Mouse (Mus musculus) stomach, embryonic 14.5 days (tissue): ENCODE measurements around the gene Ptgs1. TPM values are rescaled to one million over a fixed set of nuclear protein-coding genes. Genes with fewer than 3 reads are reported as not detected.

Experiments used
- ATAC-seq: fragments of 200-750 bp; cut with Nextera tagmentation; 2 replicates; pipeline ENCODE4 v1.8.0; 2017; ENCODE audit warnings: low read depth, moderate TSS enrichment; ENCODE audit not compliant: insufficient number of reproducible peaks, insufficient read depth, low FRiP score
- H3K27ac ChIP-seq: fragments of 300-500 bp; sonication (generic); 2 replicates; pipeline ENCODE4 v1.5.1; 2014; ENCODE audit warnings: mild to moderate bottlenecking, low read length, moderate library complexity, mixed read lengths
- H3K27me3 ChIP-seq: fragments of 300-500 bp; sonication (generic); 2 replicates; pipeline ENCODE4 v1.6.1; 2014; ENCODE audit warnings: low read length, control low read depth, mixed read lengths; ENCODE audit not compliant: control insufficient read depth, insufficient read depth
- H3K36me3 ChIP-seq: fragments of 300-500 bp; sonication (generic); 2 replicates; pipeline ENCODE4 v1.6.1; 2014; ENCODE audit warnings: mild to moderate bottlenecking, control low read depth, low read length, moderate library complexity, mixed read lengths; ENCODE audit not compliant: control insufficient read depth, insufficient read depth
- H3K4me1 ChIP-seq: fragments of 300-500 bp; sonication (generic); 2 replicates; pipeline ENCODE4 v1.6.1; 2014; ENCODE audit warnings: low read length, control low read depth, mixed read lengths; ENCODE audit not compliant: control insufficient read depth, insufficient read depth
- H3K4me2 ChIP-seq: fragments of 300-500 bp; sonication (generic); replicated peaks from 2 replicates; pipeline ENCODE4 v1.6.1; 2014; ENCODE audit warnings: low read depth, low read length, control low read depth
- H3K4me3 ChIP-seq: fragments of 300-500 bp; sonication (generic); 2 replicates; pipeline ENCODE4 v1.5.1; 2014; ENCODE audit warnings: low read depth, low read length, control low read depth
- H3K9ac ChIP-seq: fragments of 300-500 bp; sonication (generic); replicated peaks from 2 replicates; pipeline ENCODE4 v1.6.1; 2014; ENCODE audit warnings: low read depth, mild to moderate bottlenecking, control low read depth, low read length, moderate library complexity, mixed read lengths
- H3K9me3 ChIP-seq: fragments of 300-500 bp; sonication (generic); 2 replicates; pipeline ENCODE4 v1.6.1; 2016; ENCODE audit warnings: low read depth, low read length, control low read depth; ENCODE audit not compliant: control insufficient read depth
- WGBS: fragments of 180-500 bp; shearing (Covaris S2); extraction: QIAGEN DNeasy Blood & Tissue Kit; methylation state at CpG from one replicate; pipeline ENCODE4 v1.1.7; 2014; 5-methylcytosine and 5-hydroxymethylcytosine counted together
- polyA plus RNA-seq: library from polyadenylated mRNA; unstranded; fragments of >200 nt; fragmentation: Nextera tagmentation; extraction: Ambion mirVana; gene quantifications from 2 replicates; pipeline ENCODE4 v1.2.1, GENCODE M21; 2014

Gene Ptgs1
- polyA plus RNA-seq, 1 experiment from 2014 or later = 30.7 TPM

DNA sequence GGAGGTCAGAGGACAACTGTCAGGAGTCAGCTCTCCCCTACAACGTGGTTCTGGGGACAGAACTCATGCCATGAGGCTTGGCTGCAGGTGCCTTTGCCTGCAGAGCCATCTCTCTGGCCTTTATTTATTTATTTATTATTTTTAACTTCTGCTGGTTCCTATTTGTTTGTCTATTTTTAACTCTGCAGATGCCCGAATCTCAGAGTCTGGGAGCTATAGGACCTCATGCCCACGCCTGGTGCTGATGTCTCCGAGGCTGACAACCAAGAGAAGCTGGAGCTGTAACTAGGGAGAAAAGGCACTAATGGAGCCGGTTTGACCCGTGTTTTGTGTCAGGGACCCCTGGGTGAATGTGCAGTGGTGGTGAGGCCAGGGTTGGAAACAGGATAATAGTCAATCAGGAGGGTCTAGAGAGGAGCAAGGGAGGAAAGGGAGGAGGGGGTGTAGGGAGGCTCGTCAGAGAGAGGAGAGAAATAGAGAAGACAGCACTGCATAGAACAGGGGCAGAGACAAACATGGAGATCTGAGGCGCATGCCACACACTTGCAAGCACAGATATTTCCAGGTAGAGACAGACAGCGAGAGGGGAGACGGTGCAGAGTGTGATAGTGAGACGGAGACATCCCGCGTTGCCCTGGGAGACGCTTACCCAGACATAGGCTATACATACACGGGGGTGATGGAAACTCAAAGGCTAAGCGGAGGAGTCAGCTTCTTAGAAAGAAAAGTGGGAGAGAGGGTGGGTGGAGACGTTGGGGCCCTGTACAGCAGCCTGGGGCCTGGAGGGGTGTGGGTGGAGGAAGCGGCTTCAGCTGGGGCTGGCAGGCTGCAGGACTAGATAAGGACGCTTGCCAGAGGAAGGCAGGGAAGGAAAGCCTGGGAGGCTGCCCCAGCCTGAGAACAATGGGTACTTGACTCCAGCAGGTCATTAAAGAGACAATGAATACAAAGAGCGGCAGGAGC is 32.0 kb upstream of the Ptgs1 start:
- Histone ChIP-seq H3K36me3 (no peaks in the 10 kb centered on the region), H3K9me3 (no peaks in the 10 kb centered on the region), H3K9ac (no peak overlapping the region), H3K4me3 (no peak overlapping the region), H3K27me3 (peaks cover 25% of the 10 kb centered on the region; the same call in 1 of the 2 replicates), H3K4me2 (no peak overlapping the region), H3K4me1 (peaks cover 16% of the 10 kb centered on the region; the same call in 1 of the 2 replicates), H3K27ac (no peak overlapping the region)
- ATAC-seq = peak; percentile 88; the same call in 1 of the 2 replicates
- 23% methylated on average over 20 of the region's 20 CpGs for WGBS

DNA sequence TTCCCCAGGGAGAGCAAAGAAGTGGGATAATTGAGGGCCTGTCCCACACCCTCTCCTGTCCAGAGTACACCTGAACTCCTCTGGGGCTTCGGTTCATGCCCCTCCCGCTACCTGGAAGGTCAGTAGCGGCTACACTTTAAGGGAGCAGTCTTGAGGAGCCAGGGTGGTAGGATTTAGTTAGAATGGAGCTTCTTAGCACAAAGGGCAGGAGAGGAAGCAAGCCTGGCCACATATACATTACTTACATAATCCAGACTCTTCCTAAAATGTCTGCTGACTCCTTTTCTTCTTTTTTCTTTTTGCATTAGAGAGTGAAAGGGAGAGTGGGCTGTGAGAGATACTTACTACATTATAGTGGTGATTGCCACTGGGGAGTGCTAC is 31.4 kb upstream of the Ptgs1 start:
- Histone ChIP-seq H3K4me1 (peaks cover 19% of the 10 kb centered on the region; the same call in 1 of the 2 replicates), H3K4me3 (no peak overlapping the region), H3K9me3 (no peaks in the 10 kb centered on the region), H3K4me2 (no peak overlapping the region), H3K9ac (no peak overlapping the region), H3K27me3 (peaks cover 25% of the 10 kb centered on the region), H3K36me3 (no peaks in the 10 kb centered on the region), H3K27ac (no peak overlapping the region)
- ATAC-seq = no peak
- WGBS = 19% methylated on average over 3 of the region's 3 CpGs

DNA sequence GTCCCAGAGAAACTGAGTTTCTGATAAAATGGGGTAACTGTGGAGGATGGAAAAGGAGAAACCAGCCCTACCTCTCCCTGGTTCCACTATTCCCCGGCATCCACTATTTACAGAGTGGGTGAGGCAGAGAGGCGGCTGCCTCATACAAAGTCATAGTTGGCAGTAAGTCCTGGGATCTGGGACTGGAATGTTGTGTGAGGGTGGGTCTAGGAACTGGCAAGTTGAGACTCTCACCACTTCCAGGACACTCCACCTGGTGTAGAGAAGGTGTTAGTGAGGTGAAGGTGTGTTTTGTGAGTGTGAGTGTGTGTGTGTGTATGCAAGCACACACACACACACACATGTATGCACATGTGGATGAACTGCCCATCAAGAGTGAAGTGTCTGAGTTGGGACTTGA is 29.4 kb upstream of the Ptgs1 start:
- H3K9ac ChIP-seq = no peak overlapping the region
- H3K4me3 ChIP-seq = no peak overlapping the region
- H3K4me1 ChIP-seq = peaks cover 19% of the 10 kb centered on the region; the same call in 1 of the 2 replicates
- H3K9me3 ChIP-seq = no peaks in the 10 kb centered on the region
- H3K27ac ChIP-seq = no peak overlapping the region
- no peak overlapping the region for H3K4me2 ChIP-seq
- ATAC-seq = 0 out of 2 replicates have a peak, but pooled peaks have one; percentile 50
- 50% methylated on average over 2 of the region's 2 CpGs for WGBS
- peaks cover 35% of the 10 kb centered on the region for H3K27me3 ChIP-seq
- H3K36me3 ChIP-seq = no peaks in the 10 kb centered on the region

DNA sequence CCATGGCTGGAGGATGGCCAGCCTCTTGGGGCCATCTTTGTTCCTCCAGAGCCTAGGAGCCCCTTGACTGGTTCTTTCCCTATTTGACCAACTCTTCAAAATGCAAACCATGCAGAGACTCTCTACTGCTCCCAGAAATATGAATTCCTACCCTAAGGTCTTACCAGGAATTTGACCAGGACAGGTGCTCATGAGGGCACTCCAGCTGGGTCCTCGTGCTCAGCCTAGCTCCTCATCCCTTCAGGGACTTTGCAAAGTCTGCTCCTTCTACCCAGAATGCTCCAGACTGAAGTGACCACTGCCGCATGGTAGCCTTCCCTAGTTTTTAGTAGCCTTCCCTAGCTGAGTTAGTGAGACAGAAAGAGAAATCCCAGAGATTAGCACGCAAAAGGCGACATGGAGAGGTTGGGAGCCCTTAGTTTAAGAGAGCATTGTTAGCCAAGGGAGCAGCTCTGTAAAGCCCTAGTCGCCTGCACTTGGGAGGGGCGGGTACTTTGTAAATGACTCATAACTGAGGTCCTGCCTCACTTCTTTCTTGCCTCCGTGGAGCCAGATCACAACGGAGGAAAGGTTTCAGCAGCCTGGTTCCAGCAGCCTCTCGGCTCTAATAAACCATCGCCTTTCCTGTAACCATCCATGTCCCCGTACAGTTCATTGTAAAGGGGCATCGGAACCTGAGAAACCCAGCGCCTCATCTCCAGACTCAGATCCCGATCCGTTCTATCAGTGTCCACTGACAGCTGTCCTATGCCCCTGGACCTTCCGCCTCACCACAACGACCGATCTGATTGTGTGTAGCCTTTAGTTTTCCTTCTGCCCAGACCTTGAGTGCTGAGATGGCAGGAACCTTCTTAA is 28.2 kb upstream of the Ptgs1 start:
- no peak overlapping the region for H3K9ac ChIP-seq
- H3K9me3 ChIP-seq = no peaks in the 10 kb centered on the region
- no peak overlapping the region for H3K4me3 ChIP-seq
- peaks cover 19% of the 10 kb centered on the region; the same call in 1 of the 2 replicates for H3K4me1 ChIP-seq
- ATAC-seq = no peak
- H3K4me2 ChIP-seq = peak overlapping the region; percentile 71; the same call in 1 of the 2 replicates
- H3K27me3 ChIP-seq = peaks cover 32% of the 10 kb centered on the region
- H3K27ac ChIP-seq = no peak overlapping the region
- WGBS = 29% methylated on average over 18 of the region's 18 CpGs
- no peaks in the 10 kb centered on the region for H3K36me3 ChIP-seq

DNA sequence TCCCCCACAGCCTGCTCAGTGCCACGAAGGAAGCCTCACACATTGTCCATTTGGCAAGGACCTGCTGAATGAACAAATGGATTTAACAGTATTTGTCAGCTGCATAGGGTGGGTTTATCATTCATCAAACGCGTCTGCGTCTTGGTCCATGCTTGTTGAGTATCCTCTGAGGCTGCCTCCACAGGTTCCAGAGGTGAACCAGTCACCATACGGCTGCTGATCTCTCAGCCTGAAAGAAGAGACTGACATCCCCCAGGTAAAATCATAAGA is 27.7 kb upstream of the Ptgs1 start:
- Histone ChIP-seq H3K4me2 (peak overlapping the region; percentile 71), H3K9me3 (no peaks in the 10 kb centered on the region), H3K36me3 (no peaks in the 10 kb centered on the region), H3K27me3 (peaks cover 31% of the 10 kb centered on the region), H3K4me3 (peak overlapping the region; percentile 30; the same call in 1 of the 2 replicates), H3K4me1 (peaks cover 19% of the 10 kb centered on the region; the same call in 1 of the 2 replicates), H3K9ac (no peak overlapping the region), H3K27ac (no peak overlapping the region)
- no peak for ATAC-seq
- WGBS = 12% methylated on average over 5 of the region's 5 CpGs

DNA sequence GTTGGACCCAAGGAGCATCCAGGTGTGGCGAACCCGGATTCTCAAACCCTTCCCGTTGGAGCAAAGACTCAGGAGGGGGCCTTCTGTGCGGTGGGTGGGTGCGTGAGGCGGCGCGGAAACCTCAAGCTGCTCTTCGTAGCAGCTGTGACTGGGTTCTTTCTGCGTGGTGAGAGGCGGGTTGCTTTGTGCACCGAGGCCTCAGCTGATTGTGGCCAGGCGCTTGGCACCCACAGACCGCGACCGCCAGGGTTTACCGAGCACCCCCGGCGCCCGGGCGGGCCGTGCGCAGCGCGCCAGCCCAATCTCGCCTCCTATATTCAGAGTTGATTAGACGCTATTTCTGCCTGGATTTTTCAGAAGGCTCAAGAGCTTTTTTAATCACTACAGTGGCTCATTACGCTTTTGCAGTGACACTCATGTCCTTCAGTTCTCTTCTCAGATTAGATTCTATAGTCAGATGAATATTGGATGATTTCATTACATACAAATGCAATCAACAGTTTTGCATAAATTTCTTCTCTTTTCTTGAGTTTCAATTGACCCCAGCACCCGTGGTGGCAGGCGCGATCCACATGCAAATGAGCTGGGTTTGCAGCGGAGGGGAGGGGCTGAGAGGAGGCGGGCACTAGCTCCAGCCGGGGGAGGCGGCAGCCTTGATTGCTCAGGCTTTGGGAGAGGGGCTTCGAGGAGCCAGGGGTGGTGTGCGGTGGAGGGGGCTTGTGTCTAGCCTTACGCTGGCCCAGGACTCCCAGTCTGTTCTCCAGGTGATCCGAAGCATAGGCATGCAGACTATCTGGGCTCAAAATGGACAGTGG is 27.0 kb upstream of the Ptgs1 start:
- 0 out of 2 replicates have a peak, but pooled peaks have one; percentile 25 for ATAC-seq

DNA sequence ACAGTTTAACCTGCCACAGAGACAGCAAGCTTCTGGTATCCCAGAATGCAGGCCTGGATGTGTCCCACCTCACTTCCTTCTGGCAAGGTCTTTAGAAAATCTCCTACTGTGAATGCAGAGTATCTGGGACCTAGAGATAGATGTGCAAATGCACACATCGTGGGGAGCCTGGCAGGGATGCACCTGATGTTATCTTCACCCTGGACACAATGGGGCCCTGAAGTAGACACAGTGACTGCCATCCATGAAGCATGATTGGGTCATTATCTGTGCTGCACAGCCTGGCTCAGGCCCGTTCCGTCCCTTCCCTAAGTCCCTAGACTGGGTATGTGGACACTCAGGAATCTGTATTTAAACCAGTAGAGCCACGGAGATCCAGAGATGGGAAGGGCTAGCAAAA is 25.6 kb upstream of the Ptgs1 start:
- Histone ChIP-seq H3K27me3 (peaks cover 32% of the 10 kb centered on the region), H3K27ac (no peak overlapping the region), H3K36me3 (no peaks in the 10 kb centered on the region), H3K4me2 (no peak overlapping the region), H3K9me3 (no peaks in the 10 kb centered on the region), H3K4me3 (no peak overlapping the region), H3K9ac (no peak overlapping the region), H3K4me1 (peaks cover 11% of the 10 kb centered on the region; the same call in 1 of the 2 replicates)
- WGBS = 61% methylated on average over 4 of the region's 4 CpGs
- no peak for ATAC-seq

More for the DNA sequence above, 27.0 kb upstream of the Ptgs1 start:
- H3K4me2 ChIP-seq = peak overlapping the region; percentile 71
- H3K27me3 ChIP-seq = peaks cover 31% of the 10 kb centered on the region
- WGBS = 2% methylated on average over 39 of the region's 39 CpGs
- H3K27ac ChIP-seq = no peak overlapping the region
- H3K9me3 ChIP-seq = no peaks in the 10 kb centered on the region
- peak overlapping the region; percentile 30 for H3K4me3 ChIP-seq
- H3K4me1 ChIP-seq = peaks cover 17% of the 10 kb centered on the region; the same call in 1 of the 2 replicates
- no peaks in the 10 kb centered on the region for H3K36me3 ChIP-seq
- no peak overlapping the region for H3K9ac ChIP-seq
